Mouse (Mus musculus) embryonic fibroblast, embryonic 13.5 days (primary cell): Measurements from ENCODE around the gene Popdc2. TPM values are rescaled to one million over a fixed set of nuclear protein-coding genes. Genes with fewer than 3 reads are reported as not detected.

Source experiments
- H3K27ac ChIP-seq: 2 replicates; pipeline ENCODE4 v1.5.1; 2012; ENCODE audit warnings: low read length, control low read depth, inconsistent platforms; ENCODE audit not compliant: insufficient read depth
- H3K4me1 ChIP-seq: 2 replicates; pipeline ENCODE4 v1.6.1; 2011; ENCODE audit warnings: low read length; ENCODE audit not compliant: control insufficient read depth, insufficient read depth
- H3K4me3 ChIP-seq: 2 replicates; pipeline ENCODE4 v1.5.1; 2011; ENCODE audit warnings: mild to moderate bottlenecking, control low read depth, low read length; ENCODE audit not compliant: insufficient read depth
- CTCF ChIP-seq: IDR thresholded peaks from 2 replicates; pipeline ENCODE4 v1.5.1; 2011; ENCODE audit warnings: mild to moderate bottlenecking, control low read depth, low read length, moderate library complexity, borderline replicate concordance; ENCODE audit not compliant: insufficient read depth
- POLR2A ChIP-seq: IDR thresholded peaks from 2 replicates; pipeline ENCODE4 v1.6.1; 2011; ENCODE audit warnings: low read depth, mild to moderate bottlenecking, control low read depth, low read length, moderate library complexity
- polyA plus RNA-seq: library from polyadenylated mRNA; stranded (reverse); fragments of >200 nt; gene quantifications from 2 replicates; pipeline ENCODE4 v1.2.4, GENCODE M21; 2011; ENCODE audit warnings: low read depth; ENCODE audit not compliant: missing spikeins, insufficient read length

Popdc2 gene
- polyA plus RNA-seq, 1 experiment, result 1.0 TPM

- Histone ChIP-seq H3K4me3 (no peak overlapping the region), H3K4me1 (no peaks in the 10 kb centered on the region), H3K27ac (no peak overlapping the region)
- TF ChIP-seq CTCF (no peak), POLR2A (no peak)
These were observed 12.6 kb downstream of the Popdc2 start for GRCm38 (mm10) chr16:38374379-38375140.

- TF ChIP-seq CTCF (no peak), POLR2A (no peak)
- Histone ChIP-seq H3K4me3 (no peak overlapping the region), H3K27ac (no peak overlapping the region), H3K4me1 (no peaks in the 10 kb centered on the region)
These were observed 13.2 kb downstream of the Popdc2 start for GRCm38 (mm10) chr16:38375182-38375581.

- H3K27ac ChIP-seq, result no peak overlapping the region
These were observed 14.3 kb downstream of the Popdc2 start for GRCm38 (mm10) chr16:38376163-38376840.

GRCm38 (mm10) chr16:38376841-38377249 lies 14.8 kb downstream of the Popdc2 start:
- Histone ChIP-seq H3K27ac (no peak overlapping the region), H3K4me1 (no peaks in the 10 kb centered on the region), H3K4me3 (no peak overlapping the region)
- TF ChIP-seq CTCF (no peak), POLR2A (no peak)

More at GRCm38 (mm10) chr16:38376163-38376840, 14.3 kb downstream of the Popdc2 start:
- peak; percentile 37 for TF ChIP-seq POLR2A
- no peak for TF ChIP-seq CTCF
- Histone ChIP-seq H3K4me1 (no peaks in the 10 kb centered on the region), H3K4me3 (no peak overlapping the region)

DNA sequence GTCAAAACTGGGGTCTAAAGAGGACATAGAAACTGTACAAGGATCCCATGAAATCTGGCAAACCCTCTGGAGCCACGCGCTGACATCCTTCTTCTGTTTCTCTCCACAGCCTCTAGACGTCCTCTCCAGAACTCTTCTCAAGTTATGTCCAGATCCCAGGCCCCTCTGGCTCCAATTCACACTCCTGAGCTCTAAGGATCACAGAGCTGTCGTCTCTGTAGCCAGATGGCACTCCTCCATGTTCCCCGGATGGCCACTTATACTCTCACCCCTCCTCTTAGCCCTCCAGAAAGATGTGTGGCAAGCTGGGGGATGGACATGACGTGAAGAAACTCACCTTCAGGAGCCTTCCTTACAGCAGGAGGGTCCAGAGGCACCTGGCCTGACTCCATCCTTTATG lies 15.5 kb downstream of the Popdc2 start:
- TF ChIP-seq POLR2A (no peak), CTCF (no peak)
- Histone ChIP-seq H3K4me3 (no peak overlapping the region), H3K27ac (no peak overlapping the region), H3K4me1 (no peaks in the 10 kb centered on the region)

DNA sequence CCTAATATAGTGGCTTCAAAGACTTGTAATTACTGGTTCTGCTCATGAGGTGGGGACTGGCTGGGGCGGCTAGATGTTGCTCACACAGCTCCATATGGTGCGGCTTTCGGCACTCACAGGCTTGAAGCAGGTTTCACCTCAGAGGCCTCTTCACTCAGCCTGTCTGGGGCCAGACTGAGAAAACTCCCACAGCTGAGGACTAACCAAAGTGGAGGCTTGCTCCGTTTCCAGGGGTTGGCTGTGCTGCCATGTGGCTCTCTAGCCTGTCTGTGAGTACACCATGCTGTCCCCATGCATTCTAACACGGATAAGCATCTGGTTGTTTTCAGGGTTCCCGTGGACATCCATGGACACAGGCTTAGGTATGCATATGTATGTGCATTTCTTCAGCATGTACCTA lies 16.6 kb downstream of the Popdc2 start:
- no peak overlapping the region for H3K27ac ChIP-seq
- H3K4me3 ChIP-seq, result no peak overlapping the region
- TF ChIP-seq CTCF, result no peak
- no peak for TF ChIP-seq POLR2A
- no peaks in the 10 kb centered on the region for H3K4me1 ChIP-seq

GRCm38 (mm10) chr16:38379088-38379487 lies 17.1 kb downstream of the Popdc2 start:
- Histone ChIP-seq H3K27ac (no peak overlapping the region), H3K4me3 (no peak overlapping the region), H3K4me1 (no peaks in the 10 kb centered on the region)
- TF ChIP-seq POLR2A (no peak), CTCF (no peak)

GRCm38 (mm10) chr16:38379493-38379892 lies 17.5 kb downstream of the Popdc2 start:
- TF ChIP-seq CTCF (no peak), POLR2A (no peak)

DNA sequence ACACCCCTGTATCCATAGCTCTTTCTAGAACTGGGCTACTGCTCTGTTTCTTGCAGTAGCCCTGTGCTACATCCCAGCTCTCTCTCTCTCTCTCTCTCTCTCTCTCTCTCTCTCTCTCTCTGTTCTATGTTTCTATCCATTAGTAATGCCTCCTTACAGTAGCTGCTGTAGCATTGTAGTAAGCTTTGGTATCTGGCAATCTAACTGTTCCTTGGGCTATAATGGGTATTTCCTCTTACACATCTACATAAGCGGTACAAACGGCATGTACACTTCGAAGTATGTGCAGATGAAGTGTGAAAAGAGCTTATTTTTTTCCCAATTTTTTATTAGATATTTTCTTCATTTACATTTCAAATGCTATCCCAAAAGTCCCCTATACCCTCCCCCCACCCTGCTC lies 17.9 kb downstream of the Popdc2 start:
- Histone ChIP-seq H3K27ac (no peak overlapping the region), H3K4me1 (no peaks in the 10 kb centered on the region), H3K4me3 (no peak overlapping the region)
- TF ChIP-seq POLR2A, result no peak
- TF ChIP-seq CTCF, result no peak

More at GRCm38 (mm10) chr16:38379493-38379892, 17.5 kb downstream of the Popdc2 start:
- no peaks in the 10 kb centered on the region for H3K4me1 ChIP-seq
- no peak overlapping the region for H3K27ac ChIP-seq
- no peak overlapping the region for H3K4me3 ChIP-seq

GRCm38 (mm10) chr16:38383683-38384082 lies 21.7 kb downstream of the Popdc2 start:
- Histone ChIP-seq H3K4me1 (no peaks in the 10 kb centered on the region), H3K27ac (no peak overlapping the region), H3K4me3 (no peak overlapping the region)
- TF ChIP-seq CTCF, result no peak
- no peak for TF ChIP-seq POLR2A
